Mouse (Mus musculus): ENCODE measurements around the gene Gpbp1. TPM values are rescaled to one million over a fixed set of nuclear protein-coding genes. Genes with fewer than 3 reads are reported as not detected.

The Gpbp1 gene
- total RNA-seq, 2 experiments from 2014 or later, result 95.5 to 97.3 TPM

GRCm38 (mm10) chr13:111470562-111471237 is 19.2 kb downstream of the Gpbp1 start:
- no peak for DNase-seq (ENCODE audit: low spot score in 2 of 2)

DNA sequence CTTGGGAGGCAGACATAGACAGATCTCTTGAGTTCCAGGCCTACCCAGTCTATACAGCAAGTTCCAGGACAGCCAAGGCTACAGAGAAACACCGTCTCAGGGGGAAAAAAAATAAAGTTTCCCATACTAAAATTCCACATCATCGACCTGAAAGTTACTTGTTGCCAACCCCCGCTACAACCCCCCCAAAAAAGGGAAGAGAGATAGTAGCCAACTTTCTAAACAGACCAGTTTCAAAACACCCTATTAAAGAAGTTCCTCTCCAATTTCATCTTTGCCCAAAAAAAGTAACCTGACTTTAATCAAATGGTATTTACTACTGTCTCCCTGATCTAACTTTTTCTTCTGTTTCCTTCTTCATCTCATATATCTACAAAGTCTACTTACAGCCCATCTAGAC is 22.6 kb downstream of the Gpbp1 start:
- DNase-seq (ENCODE audit: low spot score in 2 of 2), result no peak

- no peak for DNase-seq (ENCODE audit: low spot score in 2 of 2)
Observed at GRCm38 (mm10) chr13:111461424-111461823, 28.5 kb downstream of the Gpbp1 start.

- no peak for DNase-seq (ENCODE audit: low spot score in 2 of 2)
Observed at GRCm38 (mm10) chr13:111456790-111457189, 33.1 kb downstream of the Gpbp1 start.

- DNase-seq (ENCODE audit: low spot score in 2 of 2), result no peak
Observed at GRCm38 (mm10) chr13:111444325-111444724, 45.6 kb downstream of the Gpbp1 start.

- DNase-seq (ENCODE audit: low spot score in 2 of 2), result no peak
Observed at GRCm38 (mm10) chr13:111431174-111431573, 58.7 kb downstream of the Gpbp1 start.

- DNase-seq (ENCODE audit: low spot score in 2 of 2), result no peak
Observed at GRCm38 (mm10) chr13:111421330-111421729, 68.6 kb downstream of the Gpbp1 start.

DNA sequence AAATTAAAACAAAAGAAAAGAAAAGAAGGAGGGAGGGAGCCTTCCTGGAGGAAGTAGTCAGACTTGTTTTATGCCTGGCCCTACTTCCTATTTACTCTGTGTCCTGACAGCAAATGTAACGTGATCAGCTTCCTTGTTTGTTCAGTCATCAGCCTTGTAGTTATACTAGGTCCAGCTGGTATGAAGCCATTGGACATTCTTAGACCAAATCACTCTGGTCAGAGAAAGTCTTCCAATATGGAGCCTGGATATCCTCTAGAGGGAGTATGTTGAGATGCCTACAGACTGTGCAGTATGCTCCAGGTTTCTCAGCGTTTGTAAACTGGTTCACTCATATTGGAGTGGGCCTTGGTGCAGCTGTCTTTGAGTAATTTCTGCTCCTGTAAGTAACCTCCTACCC is 71.8 kb downstream of the Gpbp1 start:
- DNase-seq (ENCODE audit: low spot score in 2 of 2), result no peak

- peak; percentile 66 to 82 for DNase-seq (ENCODE audit: low spot score in 2 of 2)
Observed at GRCm38 (mm10) chr13:111413156-111413555, 76.8 kb downstream of the Gpbp1 start.

GRCm38 (mm10) chr13:111410831-111411230 is 79.1 kb downstream of the Gpbp1 start:
- DNase-seq (ENCODE audit: low spot score in 2 of 2), result peak; percentile 35 to 38

GRCm38 (mm10) chr13:111406859-111407389 is 83.0 kb downstream of the Gpbp1 start:
- DNase-seq (ENCODE audit: low spot score in 2 of 2), result no peak

DNA sequence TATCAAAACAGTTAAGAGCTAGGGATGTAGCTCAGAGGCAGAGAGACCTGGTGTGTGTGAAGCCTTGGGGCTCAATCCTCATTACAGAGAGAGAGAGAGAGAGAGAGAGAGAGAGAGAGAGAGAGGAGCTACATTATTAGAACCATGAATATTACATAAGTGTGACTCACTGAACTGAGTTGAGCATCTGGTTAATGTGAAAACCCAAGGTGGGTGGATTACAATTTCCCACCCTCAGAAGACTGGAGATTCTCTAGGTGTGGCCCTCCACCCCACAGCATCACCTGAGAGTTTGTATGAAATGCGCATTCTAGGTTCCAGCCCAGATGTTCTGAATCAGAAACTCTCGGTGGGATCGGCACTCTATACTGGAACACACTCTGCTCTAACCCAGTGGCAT is 84.0 kb downstream of the Gpbp1 start:
- peak in 1 of 2 experiments; percentile 22 for DNase-seq (ENCODE audit: low spot score in 2 of 2)

- no peak for DNase-seq (ENCODE audit: low spot score in 2 of 2)
Observed at GRCm38 (mm10) chr13:111397600-111398151, 92.2 kb downstream of the Gpbp1 start.

DNA sequence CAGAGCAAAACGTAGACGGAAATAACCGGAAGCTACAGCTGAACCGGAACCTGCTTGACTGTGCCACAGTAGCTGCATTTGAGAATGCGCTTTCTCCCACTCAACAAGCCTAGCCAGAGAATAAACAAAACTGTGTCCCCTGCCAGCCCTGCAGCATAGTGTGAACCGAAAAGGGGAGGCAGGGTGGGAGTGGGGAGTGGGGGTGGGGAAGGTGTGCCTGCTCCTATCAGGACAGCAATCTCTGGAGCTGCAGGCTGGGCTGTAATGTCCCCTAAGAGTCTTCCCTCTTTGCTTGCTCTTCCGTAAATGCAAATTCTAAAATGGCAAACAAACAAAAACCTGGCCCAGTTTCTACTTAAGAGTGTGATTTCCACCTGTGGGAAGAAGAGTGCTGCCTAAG is 92.8 kb downstream of the Gpbp1 start:
- no peak for DNase-seq (ENCODE audit: low spot score in 2 of 2)

GRCm38 (mm10) chr13:111395528-111395927 is 94.4 kb downstream of the Gpbp1 start:
- no peak for DNase-seq (ENCODE audit: low spot score in 2 of 2)

DNA sequence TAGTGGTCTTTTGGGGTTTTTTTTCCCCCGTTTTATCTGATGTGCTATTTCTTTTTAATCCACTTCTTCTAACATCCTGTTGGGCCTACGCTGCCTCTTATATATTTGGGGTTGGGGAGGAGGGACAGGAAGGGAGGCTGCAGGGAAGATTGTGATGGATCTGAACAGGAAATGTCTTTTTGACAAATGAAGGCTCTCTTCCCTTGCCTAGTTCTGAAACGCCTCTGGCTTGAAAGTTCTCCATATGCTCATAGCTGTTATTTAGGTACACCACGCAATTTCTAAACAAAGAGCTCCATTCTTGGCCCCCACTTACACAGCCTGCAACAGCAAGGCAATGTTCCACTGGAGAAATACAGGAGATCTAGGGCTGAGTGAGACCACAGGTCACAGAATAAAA is 95.0 kb downstream of the Gpbp1 start:
- DNase-seq (ENCODE audit: low spot score in 2 of 2), result peak; percentile 24 to 39

DNA sequence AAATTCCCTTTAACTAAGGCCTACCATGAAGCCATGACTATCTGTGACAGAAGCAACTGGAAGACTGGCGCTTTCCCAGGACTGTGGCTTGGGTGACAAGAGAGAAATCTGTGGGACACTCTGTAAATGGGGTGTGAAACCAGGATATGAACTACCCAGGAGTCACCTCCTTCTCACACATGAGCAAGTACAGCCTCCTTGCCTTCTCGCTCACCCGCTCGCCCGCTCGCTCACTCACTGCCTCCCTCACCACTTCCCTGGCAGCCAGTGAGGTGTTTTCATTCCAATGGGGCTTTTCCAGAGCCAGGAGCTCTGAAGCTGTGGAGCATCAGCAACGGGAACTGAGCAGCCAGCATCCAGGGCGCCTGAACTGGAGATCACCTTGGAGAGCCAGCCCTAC is 95.6 kb downstream of the Gpbp1 start:
- DNase-seq (ENCODE audit: low spot score in 2 of 2), result peak; percentile 66 to 79

GRCm38 (mm10) chr13:111393426-111393825 is 96.5 kb downstream of the Gpbp1 start:
- DNase-seq (ENCODE audit: low spot score in 2 of 2), result no peak

DNA sequence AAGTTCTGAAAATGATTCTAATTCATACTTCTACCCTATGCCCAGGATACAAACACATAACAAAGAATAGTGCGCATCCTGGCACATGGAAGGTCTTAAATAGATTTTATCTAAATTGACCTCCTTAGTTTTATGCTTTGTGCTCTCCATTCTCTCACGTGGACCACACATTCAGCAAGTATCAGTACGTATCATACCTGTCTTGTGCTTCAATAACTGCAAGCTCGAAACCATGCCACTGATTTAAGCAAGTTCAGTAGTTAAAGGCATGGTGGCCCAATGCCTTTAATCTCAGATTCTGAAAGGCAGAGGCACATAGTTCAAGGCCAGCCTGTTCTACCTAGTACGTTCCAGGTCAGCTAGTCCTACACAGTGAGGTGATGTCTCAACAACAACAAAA is 98.5 kb downstream of the Gpbp1 start:
- DNase-seq (ENCODE audit: low spot score in 2 of 2), result no peak

GRCm38 (mm10) chr13:111391011-111391410 is 98.9 kb downstream of the Gpbp1 start:
- DNase-seq (ENCODE audit: low spot score in 2 of 2), result no peak

DNA sequence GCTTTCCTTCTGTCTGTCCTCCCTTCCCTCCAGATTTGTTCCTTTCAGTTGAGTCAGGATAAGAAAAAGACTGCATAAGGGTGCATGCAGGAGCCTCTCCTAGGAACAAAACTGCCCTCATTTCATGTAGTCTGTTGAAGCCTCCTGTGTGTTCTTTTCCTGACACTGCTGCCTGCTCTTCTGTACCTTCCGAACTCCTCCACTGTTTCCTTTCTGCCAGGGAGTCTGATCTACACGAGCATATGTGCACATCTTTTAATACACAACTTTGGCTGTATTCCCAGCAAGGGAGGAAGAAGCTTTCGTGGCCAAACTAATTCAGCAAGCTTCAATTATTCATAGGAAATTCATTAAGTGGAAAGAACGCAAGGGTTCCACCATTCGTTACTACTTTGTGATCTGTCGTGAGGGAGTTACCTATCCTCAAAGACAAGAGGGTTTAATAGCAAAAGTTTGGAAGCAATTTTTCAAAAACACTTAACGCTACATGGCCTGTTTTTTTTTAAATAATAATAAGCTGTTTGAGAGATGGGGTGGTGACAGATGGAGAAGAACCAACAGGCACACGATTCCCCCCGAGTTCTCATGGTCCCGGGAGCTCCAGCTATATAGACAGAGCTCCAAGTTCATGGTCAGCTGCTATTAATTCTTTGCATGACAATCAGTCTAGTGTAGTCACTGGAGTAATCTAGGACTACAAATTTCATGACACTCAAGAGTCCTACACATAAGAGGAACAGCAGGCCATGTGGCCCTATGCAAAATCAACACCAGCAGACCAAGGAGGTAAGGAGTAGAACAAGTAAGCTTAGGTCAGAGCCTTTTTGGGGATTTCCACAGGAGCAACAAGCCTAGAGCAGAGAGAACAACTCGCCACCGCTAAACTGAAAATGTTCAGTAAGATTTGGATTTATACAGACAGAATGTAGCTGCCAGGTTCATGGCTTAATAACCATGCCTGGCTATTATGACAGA is 105.6 kb downstream of the Gpbp1 start:
- DNase-seq (ENCODE audit: low spot score in 2 of 2), result no peak

Data from left cerebral cortex, adult 18-20 months (tissue).